Mouse (Mus musculus): Measurements from ENCODE around the gene Pdx1.

Gene Pdx1

GRCm38 (mm10) chr5:147306638-147307397, 37.1 kb downstream of the Pdx1 start, which contains the start of gene Cdx2:
Gene Cdx2, minus strand, starts transcription at chr5:147307270.
- no peak for DNase-seq (ENCODE audit: extremely low spot score, low read depth, low spot score)

- no peak for DNase-seq (ENCODE audit: extremely low spot score, low read depth, low spot score)
Observed at GRCm38 (mm10) chr5:147307398-147307785, 37.6 kb downstream of the Pdx1 start.

GRCm38 (mm10) chr5:147308451-147308850, 38.7 kb downstream of the Pdx1 start:
- DNase-seq (ENCODE audit: extremely low spot score, low read depth, low spot score) = no peak

GRCm38 (mm10) chr5:147309786-147310185, 40.0 kb downstream of the Pdx1 start:
- DNase-seq (ENCODE audit: extremely low spot score, low read depth, low spot score) = no peak

GRCm38 (mm10) chr5:147312830-147313685, 43.3 kb downstream of the Pdx1 start:
- DNase-seq (ENCODE audit: extremely low spot score, low read depth, low spot score) = no peak

- DNase-seq (ENCODE audit: extremely low spot score, low read depth, low spot score) = no peak
Observed at GRCm38 (mm10) chr5:147314646-147315431, 45.1 kb downstream of the Pdx1 start.

GRCm38 (mm10) chr5:147315432-147316075, 45.8 kb downstream of the Pdx1 start:
- DNase-seq (ENCODE audit: extremely low spot score, low read depth, low spot score) = no peak

GRCm38 (mm10) chr5:147317321-147317720, 47.6 kb downstream of the Pdx1 start:
- no peak for DNase-seq (ENCODE audit: extremely low spot score, low read depth, low spot score)

- no peak for DNase-seq (ENCODE audit: extremely low spot score, low read depth, low spot score)
Observed at GRCm38 (mm10) chr5:147317991-147318390, 48.2 kb downstream of the Pdx1 start.

- DNase-seq (ENCODE audit: extremely low spot score, low read depth, low spot score) = no peak
Observed at GRCm38 (mm10) chr5:147319653-147320052, 49.9 kb downstream of the Pdx1 start.

GRCm38 (mm10) chr5:147322183-147322582, 52.4 kb downstream of the Pdx1 start, which contains the start of gene Urad:
Gene Urad, minus strand, starts transcription at chr5:147322440.
- DNase-seq (ENCODE audit: extremely low spot score, low read depth, low spot score) = no peak

- no peak for DNase-seq (ENCODE audit: extremely low spot score, low read depth, low spot score)
Observed at GRCm38 (mm10) chr5:147323237-147323917, 53.6 kb downstream of the Pdx1 start.
